Mouse (Mus musculus): ENCODE results near the gene Krt18. TPM values are rescaled to one million over a fixed set of nuclear protein-coding genes. Genes with fewer than 3 reads are reported as not detected.

Gene Krt18
- polyA plus RNA-seq, 1 experiment from 2014 or later, result 252 TPM

DNA sequence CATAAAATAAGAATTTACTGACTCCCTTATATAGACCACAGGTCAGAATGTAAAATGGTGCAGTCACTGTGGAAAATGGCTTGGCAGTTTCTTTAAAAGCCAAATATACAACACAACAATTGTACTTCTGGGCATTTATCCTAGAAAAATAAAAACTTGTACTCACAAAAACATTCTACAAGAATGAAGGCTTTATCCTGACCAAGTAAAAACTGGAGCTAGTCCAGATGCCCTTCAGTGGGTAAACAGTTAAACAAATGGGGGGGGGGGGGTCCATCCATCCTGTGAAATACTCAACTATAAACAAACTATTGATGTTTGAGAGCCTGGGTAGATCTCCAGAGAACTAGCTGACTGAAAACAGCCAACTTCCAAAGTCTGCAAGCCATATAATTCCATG, 21.9 kb downstream of the Krt18 start:
- no peak overlapping the region for H3K27ac ChIP-seq
- H3K4me2 ChIP-seq (ENCODE audit: low read length), result no peak overlapping the region
- H3K27me3 ChIP-seq (ENCODE audit: insufficient read depth, low read length), result no peaks in the 10 kb centered on the region
- TF ChIP-seq CTCF (IDR thresholded peaks at IDR 0.05; ENCODE audit: low read depth), result no peak
- no peaks in the 10 kb centered on the region for H3K4me1 ChIP-seq (replicated peaks; ENCODE audit: insufficient read depth, low read length)
- H3K9me3 ChIP-seq (replicated peaks; ENCODE audit: low read length), result no peaks in the 10 kb centered on the region
- H3K36me3 ChIP-seq (ENCODE audit: insufficient read depth, low read length), result no peaks in the 10 kb centered on the region
- ATAC-seq (replicated peaks; ENCODE audit: low FRiP score, low read depth) (no peak), DNase-seq (ENCODE audit: low spot score) (no peak)
- no peak overlapping the region for H3K4me3 ChIP-seq (replicated peaks; ENCODE audit: low read depth, low read length)
- H3K9ac ChIP-seq (ENCODE audit: low read depth, low read length), result no peak overlapping the region

DNA sequence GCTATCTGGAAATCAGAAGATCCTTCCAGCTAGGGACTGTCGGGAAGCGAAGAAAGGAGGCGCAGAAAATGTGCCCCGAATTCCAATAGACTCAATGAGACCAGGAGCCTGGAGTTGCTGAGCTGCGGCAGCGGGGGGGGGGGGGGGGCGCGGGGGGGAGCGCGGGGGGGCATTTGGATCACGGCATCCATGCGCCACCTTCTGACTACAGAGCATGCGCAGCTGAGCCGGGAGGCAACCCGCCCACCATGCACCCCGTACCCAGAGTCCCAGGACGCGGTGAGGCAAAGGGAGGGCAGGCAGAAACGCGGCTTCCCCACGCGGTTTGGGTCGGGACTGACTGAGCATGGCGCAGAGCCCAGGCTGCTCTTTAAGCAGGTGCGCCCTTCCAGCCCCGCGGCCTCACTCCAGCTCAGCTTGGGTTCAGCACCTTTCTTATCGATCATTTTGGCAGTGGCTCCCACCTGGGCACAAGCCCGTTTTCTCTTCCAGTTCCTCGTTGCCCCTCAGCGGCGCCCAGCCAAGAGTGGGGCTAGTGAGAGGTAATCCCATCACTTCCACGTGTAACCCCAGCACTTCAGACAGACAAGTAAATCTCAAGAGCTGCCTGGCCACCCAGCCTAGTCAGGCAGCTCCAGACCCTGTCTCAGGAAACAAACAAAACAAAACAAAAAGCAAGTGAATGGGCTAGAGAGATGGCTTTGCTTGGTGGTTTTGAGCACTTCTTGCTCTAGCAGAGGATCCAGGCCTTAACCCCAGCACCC, 24.1 kb downstream of the Krt18 start:
- ATAC-seq (replicated peaks; ENCODE audit: low FRiP score, low read depth), result peak; percentile 54
- 1% methylated on average over 31 of the region's 33 CpGs for WGBS
- Histone ChIP-seq H3K9me3 (replicated peaks; ENCODE audit: low read length) (no peaks in the 10 kb centered on the region), H3K4me1 (replicated peaks; ENCODE audit: insufficient read depth, low read length) (no peaks in the 10 kb centered on the region), H3K36me3 (ENCODE audit: insufficient read depth, low read length) (no peaks in the 10 kb centered on the region), H3K9ac (ENCODE audit: low read depth, low read length) (peak overlapping the region; percentile 40; the same call in 1 of the 2 replicates), H3K4me3 (replicated peaks; ENCODE audit: low read depth, low read length) (peak overlapping the region; percentile 33), H3K27ac (peak overlapping the region; percentile 25; the same call in 1 of the 2 replicates), H3K4me2 (ENCODE audit: low read length) (peak overlapping the region; percentile 71), H3K27me3 (ENCODE audit: insufficient read depth, low read length) (no peaks in the 10 kb centered on the region)
- peak; percentile 65 for DNase-seq (ENCODE audit: low spot score)
- no peak for TF ChIP-seq CTCF (IDR thresholded peaks at IDR 0.05; ENCODE audit: low read depth)

DNA sequence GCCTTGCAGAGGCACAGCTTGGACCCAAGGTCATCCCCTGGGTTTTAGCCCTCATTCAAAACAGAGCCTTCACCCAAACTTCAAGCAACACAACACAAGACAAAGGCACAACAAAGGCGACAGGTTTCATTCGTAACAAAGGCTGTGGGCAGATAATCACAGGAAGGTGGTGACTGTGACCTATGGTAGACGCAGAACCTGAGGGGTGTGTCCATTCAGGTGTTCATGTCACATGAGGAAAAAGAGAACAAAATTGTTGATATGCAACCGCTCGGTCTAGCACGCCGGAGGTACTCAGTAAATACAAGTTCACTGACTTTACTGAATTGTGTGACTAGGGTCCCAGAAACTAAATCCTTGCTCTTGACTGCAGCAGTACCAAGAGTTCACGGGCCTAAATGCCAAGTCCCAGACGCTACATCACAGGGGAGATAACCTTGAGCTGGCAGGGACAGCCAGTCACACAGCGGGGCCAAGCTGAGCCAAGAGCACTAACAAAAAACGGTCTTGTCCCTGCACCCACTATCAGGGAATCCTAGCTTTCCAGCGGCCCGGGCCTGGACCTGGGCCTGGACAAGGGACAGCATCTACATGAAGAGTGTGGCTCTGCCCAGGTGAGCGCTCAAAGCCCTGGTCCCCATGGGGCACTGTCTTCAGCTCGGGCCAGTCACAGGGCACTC, 28.7 kb downstream of the Krt18 start:
- Histone ChIP-seq H3K27ac (no peak overlapping the region), H3K4me3 (replicated peaks; ENCODE audit: low read depth, low read length) (no peak overlapping the region), H3K9me3 (replicated peaks; ENCODE audit: low read length) (no peaks in the 10 kb centered on the region), H3K9ac (ENCODE audit: low read depth, low read length) (no peak overlapping the region), H3K27me3 (ENCODE audit: insufficient read depth, low read length) (no peaks in the 10 kb centered on the region), H3K4me1 (replicated peaks; ENCODE audit: insufficient read depth, low read length) (no peaks in the 10 kb centered on the region), H3K4me2 (ENCODE audit: low read length) (no peak overlapping the region), H3K36me3 (ENCODE audit: insufficient read depth, low read length) (no peaks in the 10 kb centered on the region)
- ATAC-seq (replicated peaks; ENCODE audit: low FRiP score, low read depth), result no peak
- TF ChIP-seq CTCF (IDR thresholded peaks at IDR 0.05; ENCODE audit: low read depth), result no peak
- WGBS, result 92% methylated on average over 15 of the region's 15 CpGs
- no peak for DNase-seq (ENCODE audit: low spot score)

DNA sequence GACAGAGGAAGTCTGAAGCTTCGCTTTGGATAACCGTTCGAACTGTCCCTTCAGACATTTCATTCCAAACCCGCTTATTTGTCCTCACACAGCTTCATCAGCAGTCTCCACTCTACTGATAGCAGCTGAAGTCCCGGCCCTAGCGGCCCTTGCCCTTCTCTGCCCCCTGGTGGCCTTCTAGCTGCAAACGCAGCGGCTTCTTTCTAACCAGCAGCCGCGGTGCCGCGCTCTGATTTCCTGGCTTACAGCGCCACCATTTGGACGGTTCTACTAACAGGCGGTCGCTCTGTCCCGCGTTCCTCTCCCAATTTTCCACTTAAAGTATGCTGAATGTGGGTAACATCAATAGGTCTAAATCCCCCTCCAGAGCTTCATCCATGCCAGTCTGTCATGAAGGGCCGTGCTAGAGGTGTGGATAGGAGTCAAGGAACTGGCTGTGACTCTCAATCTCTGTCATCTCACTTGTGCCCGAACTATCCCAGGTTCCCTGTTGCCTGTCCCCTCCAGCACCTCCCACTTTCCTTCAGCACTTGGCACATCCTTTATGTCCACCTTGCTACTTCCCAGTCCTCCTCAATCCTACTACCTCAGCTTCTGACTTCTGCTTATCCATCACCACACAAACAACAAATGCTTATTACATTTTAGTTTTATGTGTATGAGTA, 37.8 kb downstream of the Krt18 start:
- Histone ChIP-seq H3K27me3 (ENCODE audit: insufficient read depth, low read length) (0 out of 2 replicates have a peak, but pooled peaks cover 3% of the 10 kb centered on the region), H3K4me2 (ENCODE audit: low read length) (no peak overlapping the region), H3K9ac (ENCODE audit: low read depth, low read length) (no peak overlapping the region), H3K9me3 (replicated peaks; ENCODE audit: low read length) (no peaks in the 10 kb centered on the region), H3K27ac (no peak overlapping the region), H3K4me1 (replicated peaks; ENCODE audit: insufficient read depth, low read length) (no peaks in the 10 kb centered on the region), H3K36me3 (ENCODE audit: insufficient read depth, low read length) (no peaks in the 10 kb centered on the region), H3K4me3 (replicated peaks; ENCODE audit: low read depth, low read length) (no peak overlapping the region)
- WGBS, result 6% methylated on average over 20 of the region's 20 CpGs
- ATAC-seq (replicated peaks; ENCODE audit: low FRiP score, low read depth) (peak; percentile 44), DNase-seq (ENCODE audit: low spot score) (peak; percentile 98)
- TF ChIP-seq CTCF (IDR thresholded peaks at IDR 0.05; ENCODE audit: low read depth), result peak; percentile 100

DNA sequence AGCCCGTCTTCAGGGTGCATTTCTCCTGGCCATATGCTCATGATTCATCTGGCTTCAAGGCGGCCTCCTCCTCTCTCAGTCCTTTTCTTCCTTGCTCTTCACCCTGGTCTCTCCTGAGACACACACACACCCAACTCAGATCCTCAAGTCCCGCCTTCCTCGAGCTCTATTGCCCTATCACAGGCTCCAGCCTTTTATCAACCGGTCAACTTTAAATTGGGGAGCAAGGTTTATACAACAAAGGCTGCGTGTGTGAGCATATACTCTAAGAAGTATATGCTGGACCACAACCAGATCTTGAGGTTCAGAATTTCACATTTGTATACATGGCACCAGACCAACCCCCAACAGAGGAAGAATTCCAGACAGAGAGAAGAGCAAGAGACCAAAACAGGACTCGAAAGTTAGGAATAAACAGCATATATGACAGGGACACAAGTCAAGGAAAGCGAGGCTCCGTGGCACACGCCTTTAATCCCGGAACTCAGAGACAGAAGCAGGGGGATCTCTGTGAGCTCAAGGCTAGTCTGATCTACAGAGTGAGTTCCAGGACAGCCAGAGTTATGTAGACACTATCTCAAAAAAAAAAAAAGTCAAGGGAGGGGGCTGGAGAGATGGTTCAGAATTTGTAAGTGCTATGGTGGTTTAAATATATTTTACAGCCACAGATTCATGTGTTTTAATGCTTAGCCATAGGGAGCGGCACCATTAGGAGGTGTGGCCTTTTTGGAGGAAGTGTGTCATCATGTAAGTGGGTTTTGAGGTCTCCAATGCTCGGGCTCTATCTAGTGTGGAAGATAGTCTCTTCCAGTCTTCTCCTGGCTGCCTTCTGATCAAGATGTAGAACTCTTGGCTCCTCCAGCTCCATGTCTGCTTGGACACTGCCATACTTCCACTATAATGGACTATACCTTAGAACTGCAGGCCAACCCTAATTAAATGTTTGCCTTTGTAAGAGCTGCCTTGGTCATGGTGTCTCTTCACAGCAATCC, 42.8 kb downstream of the Krt18 start:
- 0 out of 2 replicates have a peak, but pooled peaks cover 3% of the 10 kb centered on the region for H3K27me3 ChIP-seq (ENCODE audit: insufficient read depth, low read length)
- ATAC-seq (replicated peaks; ENCODE audit: low FRiP score, low read depth), result no peak
- H3K4me1 ChIP-seq (replicated peaks; ENCODE audit: insufficient read depth, low read length), result peaks cover 7% of the 10 kb centered on the region
- H3K9ac ChIP-seq (ENCODE audit: low read depth, low read length), result no peak overlapping the region
- DNase-seq (ENCODE audit: low spot score), result no peak
- H3K4me2 ChIP-seq (ENCODE audit: low read length), result no peak overlapping the region
- no peak for TF ChIP-seq CTCF (IDR thresholded peaks at IDR 0.05; ENCODE audit: low read depth)
- H3K4me3 ChIP-seq (replicated peaks; ENCODE audit: low read depth, low read length), result no peak overlapping the region
- H3K27ac ChIP-seq, result no peak overlapping the region
- no peaks in the 10 kb centered on the region for H3K9me3 ChIP-seq (replicated peaks; ENCODE audit: low read length)
- H3K36me3 ChIP-seq (ENCODE audit: insufficient read depth, low read length), result no peaks in the 10 kb centered on the region
- 76% methylated on average over 13 of the region's 13 CpGs for WGBS
